Mouse (Mus musculus): ENCODE results near the gene Tmem63c. TPM values are rescaled to one million over a fixed set of nuclear protein-coding genes. Genes with fewer than 3 reads are reported as not detected.

Gene Tmem63c
- polyA plus RNA-seq, 2 experiments, result 0.10 TPM; not detected in 1

DNA sequence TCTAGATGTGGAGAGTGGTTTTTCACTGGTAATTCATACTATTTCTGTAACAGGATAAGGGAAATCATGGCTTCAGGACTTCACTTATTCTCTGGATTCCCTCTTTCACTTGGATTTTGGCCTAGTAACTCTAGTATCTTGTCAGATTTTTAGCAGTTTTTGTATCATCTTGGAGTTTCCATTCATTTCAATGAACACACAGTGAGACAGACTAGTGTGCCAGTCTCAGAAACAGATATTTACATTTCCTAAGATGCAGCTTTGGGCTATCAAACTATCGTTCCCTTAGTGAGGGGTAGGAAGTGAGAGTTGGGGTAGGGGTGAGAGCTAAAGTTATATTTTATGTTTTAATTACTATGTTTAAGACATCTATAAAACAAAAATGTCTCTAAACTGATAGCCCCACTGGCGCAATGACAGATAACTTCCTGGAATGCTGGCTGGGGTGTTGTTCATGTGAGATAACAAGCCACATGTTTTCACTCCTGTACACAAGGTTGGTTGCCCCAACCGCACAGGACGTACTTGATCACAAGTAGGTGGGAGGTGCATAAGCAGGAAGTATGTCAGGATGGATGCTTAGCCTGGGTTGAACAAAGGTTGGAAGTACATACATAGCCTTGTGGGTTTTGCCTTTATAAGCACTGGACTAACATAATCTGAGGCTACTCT, 100.9 kb downstream of the Tmem63c start:
- no peak for ATAC-seq (ENCODE audit: low FRiP score, low read depth)
- Histone ChIP-seq H3K4me3 (replicated peaks; ENCODE audit: low read length) (no peak overlapping the region), H3K9ac (ENCODE audit: low read depth, low read length, severe bottlenecking) (no peak overlapping the region), H3K27me3 (ENCODE audit: control insufficient read depth, insufficient read depth, low read length) (no peaks in the 10 kb centered on the region), H3K36me3 (ENCODE audit: control insufficient read depth, insufficient read depth, low read length) (peaks cover 40% of the 10 kb centered on the region), H3K4me2 (replicated peaks; ENCODE audit: low read depth, low read length, severe bottlenecking) (no peak overlapping the region), H3K27ac (replicated peaks; ENCODE audit: low read depth, low read length) (no peak overlapping the region), H3K9me3 (ENCODE audit: control insufficient read depth, low read length) (no peaks in the 10 kb centered on the region), H3K4me1 (ENCODE audit: control insufficient read depth, insufficient read depth, low read length) (no peaks in the 10 kb centered on the region)
- TF ChIP-seq POLR2A (IDR thresholded peaks at IDR 0.05; ENCODE audit: borderline replicate concordance, extremely low read depth, insufficient read depth, insufficient read length), result no peak
- DNase-seq (ENCODE audit: low spot score), result no peak
- WGBS, result 88% methylated on average over 4 of the region's 4 CpGs

DNA sequence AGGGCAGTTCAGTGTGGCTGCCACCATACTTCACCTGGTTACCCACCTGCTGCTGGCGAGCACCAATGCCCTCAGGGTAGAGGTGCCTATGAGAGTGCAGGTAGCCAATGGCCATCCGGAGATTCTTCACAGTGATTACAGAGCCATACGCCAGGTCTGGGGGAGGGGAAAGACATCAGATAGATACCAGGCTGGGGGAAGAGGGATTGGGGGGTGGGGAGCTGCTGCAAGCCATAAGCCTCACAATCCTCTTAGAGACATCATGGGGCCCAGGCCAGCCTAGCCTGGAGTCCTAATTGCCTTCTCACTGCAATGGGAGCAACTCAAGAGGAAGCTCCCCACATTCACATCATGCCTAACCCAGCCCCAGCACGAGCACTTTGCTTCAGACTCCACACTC, 106.1 kb downstream of the Tmem63c start:
- Histone ChIP-seq H3K9me3 (ENCODE audit: control insufficient read depth, low read length) (no peaks in the 10 kb centered on the region), H3K4me3 (replicated peaks; ENCODE audit: low read length) (no peak overlapping the region), H3K4me2 (replicated peaks; ENCODE audit: low read depth, low read length, severe bottlenecking) (no peak overlapping the region), H3K36me3 (ENCODE audit: control insufficient read depth, insufficient read depth, low read length) (peaks cover 54% of the 10 kb centered on the region), H3K27ac (replicated peaks; ENCODE audit: low read depth, low read length) (no peak overlapping the region), H3K27me3 (ENCODE audit: control insufficient read depth, insufficient read depth, low read length) (no peaks in the 10 kb centered on the region), H3K9ac (ENCODE audit: low read depth, low read length, severe bottlenecking) (no peak overlapping the region), H3K4me1 (ENCODE audit: control insufficient read depth, insufficient read depth, low read length) (no peaks in the 10 kb centered on the region)
- ATAC-seq (ENCODE audit: low FRiP score, low read depth) (no peak), DNase-seq (ENCODE audit: low spot score) (no peak)
- TF ChIP-seq POLR2A (IDR thresholded peaks at IDR 0.05; ENCODE audit: borderline replicate concordance, extremely low read depth, insufficient read depth, insufficient read length), result no peak
- 71% methylated on average over 4 of the region's 4 CpGs for WGBS

DNA sequence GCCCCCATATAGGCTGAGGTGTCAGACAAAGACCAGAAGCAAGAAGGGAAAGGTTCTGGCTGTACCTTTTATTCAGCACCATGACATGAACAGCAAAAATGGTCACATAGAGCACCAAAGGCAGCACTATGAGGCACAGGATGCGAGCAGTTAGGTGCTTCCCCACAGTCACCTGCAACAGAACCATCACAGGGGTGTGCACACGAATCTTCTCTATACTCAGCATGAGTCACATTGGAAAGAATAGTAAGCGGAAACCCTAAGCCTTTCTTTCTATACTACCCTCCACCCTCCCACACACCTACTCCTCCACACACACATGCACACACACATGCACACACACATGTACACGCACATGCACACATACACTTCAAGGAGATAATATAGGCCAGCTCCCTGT, 109.1 kb downstream of the Tmem63c start:
- no peaks in the 10 kb centered on the region for H3K9me3 ChIP-seq (ENCODE audit: control insufficient read depth, low read length)
- 99% methylated on average over 4 of the region's 4 CpGs for WGBS
- H3K36me3 ChIP-seq (ENCODE audit: control insufficient read depth, insufficient read depth, low read length), result peaks cover 36% of the 10 kb centered on the region; the same call in 1 of the 2 replicates
- H3K27me3 ChIP-seq (ENCODE audit: control insufficient read depth, insufficient read depth, low read length), result no peaks in the 10 kb centered on the region
- no peaks in the 10 kb centered on the region for H3K4me1 ChIP-seq (ENCODE audit: control insufficient read depth, insufficient read depth, low read length)
- DNase-seq (ENCODE audit: low spot score) (no peak), ATAC-seq (ENCODE audit: low FRiP score, low read depth) (no peak)
- TF ChIP-seq POLR2A (IDR thresholded peaks at IDR 0.05; ENCODE audit: borderline replicate concordance, extremely low read depth, insufficient read depth, insufficient read length), result no peak
- H3K4me2 ChIP-seq (replicated peaks; ENCODE audit: low read depth, low read length, severe bottlenecking), result no peak overlapping the region
- no peak overlapping the region for H3K4me3 ChIP-seq (replicated peaks; ENCODE audit: low read length)
- no peak overlapping the region for H3K9ac ChIP-seq (ENCODE audit: low read depth, low read length, severe bottlenecking)
- no peak overlapping the region for H3K27ac ChIP-seq (replicated peaks; ENCODE audit: low read depth, low read length)

DNA sequence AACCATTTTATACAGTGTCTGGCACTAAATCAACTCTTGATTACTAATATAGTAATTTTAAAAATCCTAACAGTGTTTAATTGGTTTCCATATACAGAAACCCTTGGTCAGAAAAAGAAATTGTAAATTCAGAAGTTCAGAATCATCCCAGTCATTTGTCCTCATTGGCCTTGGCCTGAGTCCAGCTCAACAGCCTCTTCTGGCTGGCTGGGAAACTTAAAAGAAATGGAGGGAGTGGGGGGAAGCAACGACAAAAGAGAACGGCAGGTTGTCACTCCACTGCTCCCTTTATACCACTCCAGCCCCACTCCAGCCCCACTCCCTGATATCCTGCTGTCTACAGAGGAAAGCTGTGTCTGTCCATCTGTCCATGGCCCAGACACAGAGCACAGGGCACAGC, 110.0 kb downstream of the Tmem63c start:
- no peak overlapping the region for H3K4me2 ChIP-seq (replicated peaks; ENCODE audit: low read depth, low read length, severe bottlenecking)
- WGBS, result 84% methylated on average over 2 of the region's 2 CpGs
- no peak for TF ChIP-seq POLR2A (IDR thresholded peaks at IDR 0.05; ENCODE audit: borderline replicate concordance, extremely low read depth, insufficient read depth, insufficient read length)
- peaks cover 36% of the 10 kb centered on the region for H3K36me3 ChIP-seq (ENCODE audit: control insufficient read depth, insufficient read depth, low read length)
- H3K27me3 ChIP-seq (ENCODE audit: control insufficient read depth, insufficient read depth, low read length), result no peaks in the 10 kb centered on the region
- H3K4me3 ChIP-seq (replicated peaks; ENCODE audit: low read length), result no peak overlapping the region
- no peaks in the 10 kb centered on the region for H3K9me3 ChIP-seq (ENCODE audit: control insufficient read depth, low read length)
- H3K4me1 ChIP-seq (ENCODE audit: control insufficient read depth, insufficient read depth, low read length), result no peaks in the 10 kb centered on the region
- DNase-seq (ENCODE audit: low spot score), result no peak
- H3K27ac ChIP-seq (replicated peaks; ENCODE audit: low read depth, low read length), result no peak overlapping the region
- H3K9ac ChIP-seq (ENCODE audit: low read depth, low read length, severe bottlenecking), result no peak overlapping the region
- no peak for ATAC-seq (ENCODE audit: low FRiP score, low read depth)

DNA sequence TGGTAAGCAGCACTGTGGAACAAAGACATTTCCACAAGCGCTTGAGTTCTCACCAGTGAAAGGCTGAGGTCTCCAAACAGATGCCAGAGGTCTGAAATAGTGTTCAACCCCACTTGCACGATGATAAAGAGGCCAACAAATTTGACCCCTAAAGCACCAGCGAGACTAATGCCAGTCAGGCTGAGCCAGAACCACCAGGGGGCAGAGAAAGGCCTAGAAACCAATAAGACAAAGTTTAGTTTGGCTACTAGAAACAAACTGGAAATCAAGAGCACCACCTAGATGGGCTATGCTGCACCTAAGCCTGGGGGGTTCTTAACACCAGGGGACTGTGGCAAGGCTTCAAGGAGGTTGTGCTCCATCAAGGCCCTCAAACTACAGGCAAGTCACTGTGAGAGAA, 110.5 kb downstream of the Tmem63c start:
- no peak for ATAC-seq (ENCODE audit: low FRiP score, low read depth)
- DNase-seq (ENCODE audit: low spot score), result peak; percentile 7
- WGBS, result 74% methylated on average over 3 of the region's 3 CpGs

More for the DNA sequence above, 110.5 kb downstream of the Tmem63c start:
- peaks cover 38% of the 10 kb centered on the region for H3K36me3 ChIP-seq (ENCODE audit: control insufficient read depth, insufficient read depth, low read length)
- no peak overlapping the region for H3K4me3 ChIP-seq (replicated peaks; ENCODE audit: low read length)
- no peak overlapping the region for H3K9ac ChIP-seq (ENCODE audit: low read depth, low read length, severe bottlenecking)
- H3K9me3 ChIP-seq (ENCODE audit: control insufficient read depth, low read length), result no peaks in the 10 kb centered on the region
- TF ChIP-seq POLR2A (IDR thresholded peaks at IDR 0.05; ENCODE audit: borderline replicate concordance, extremely low read depth, insufficient read depth, insufficient read length), result no peak
- H3K27ac ChIP-seq (replicated peaks; ENCODE audit: low read depth, low read length), result no peak overlapping the region
- H3K4me1 ChIP-seq (ENCODE audit: control insufficient read depth, insufficient read depth, low read length), result no peaks in the 10 kb centered on the region
- H3K4me2 ChIP-seq (replicated peaks; ENCODE audit: low read depth, low read length, severe bottlenecking), result no peak overlapping the region
- H3K27me3 ChIP-seq (ENCODE audit: control insufficient read depth, insufficient read depth, low read length), result no peaks in the 10 kb centered on the region

Measured in limb, embryonic 14.5 days (tissue).